In the genomic region with DNA sequence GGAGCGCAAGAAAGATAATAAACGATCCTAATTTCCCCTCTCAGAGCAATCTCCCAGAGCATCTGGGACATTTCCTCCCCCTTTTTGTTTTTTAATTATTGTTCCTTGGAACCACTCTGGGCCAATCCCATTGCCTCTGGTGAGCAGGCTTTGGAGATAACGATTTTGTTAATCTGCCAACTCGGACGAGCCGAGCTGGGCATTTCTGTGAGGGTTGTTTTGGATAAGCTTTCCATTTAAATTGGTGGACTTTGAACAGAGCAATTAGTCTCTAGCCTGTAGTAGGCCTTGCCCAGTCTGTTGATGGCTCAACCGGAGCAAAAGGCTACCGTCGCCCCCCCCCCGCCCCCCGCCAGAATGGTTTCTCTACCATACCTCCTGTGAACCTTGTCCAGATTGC, we compare ENCODE assay signal across 8 mouse cellular contexts. TPM values are rescaled to one million over a fixed set of nuclear protein-coding genes. Genes with fewer than 3 reads are reported as not detected.
DNase-seq lines count a peak whose midpoint lies in the region; ATAC-seq and TF ChIP-seq lines count a peak whose summit lies in the region.

No protein-coding gene starts in this region.

- intact Hi-C loops in gastrocnemius, adult 2 months (cut with DNase I), result no loop called here

- H3K4me3 ChIP-seq in gastrocnemius, adult 2 months, result peak overlapping the region; percentile 63
- H3K4me3 ChIP-seq in embryonic facial prominence, embryonic 15.5 days (replicated peaks), result peak overlapping the region; percentile 30
- no peak overlapping the region for H3K4me3 ChIP-seq in hindbrain, postnatal 0 days (ENCODE audit: low read length)
- no peak overlapping the region for H3K4me3 ChIP-seq in liver, embryonic 15.5 days (replicated peaks)
- no peak overlapping the region for H3K4me3 ChIP-seq in stomach, embryonic 14.5 days (ENCODE audit: low read depth, low read length)

- no peak overlapping the region for H3K27ac ChIP-seq in gastrocnemius, adult 2 months
- H3K27ac ChIP-seq in embryonic facial prominence, embryonic 15.5 days (replicated peaks), result no peak overlapping the region
- no peak overlapping the region for H3K27ac ChIP-seq in hindbrain, postnatal 0 days
- H3K27ac ChIP-seq in liver, embryonic 15.5 days (replicated peaks), result no peak overlapping the region
- no peak overlapping the region for H3K27ac ChIP-seq in stomach, embryonic 14.5 days (ENCODE audit: low read length)

- TF ChIP-seq CTCF in gastrocnemius, adult 2 months (IDR thresholded peaks at IDR 0.05), result no peak
- no peak for TF ChIP-seq CTCF in hindbrain, postnatal 0 days (IDR thresholded peaks at IDR 0.05; ENCODE audit: low read depth)

- H3K36me3 ChIP-seq in embryonic facial prominence, embryonic 15.5 days, result no peaks in the 10 kb centered on the region
- no peaks in the 10 kb centered on the region for H3K36me3 ChIP-seq in hindbrain, postnatal 0 days (ENCODE audit: insufficient read depth, low read length)
- no peaks in the 10 kb centered on the region for H3K36me3 ChIP-seq in liver, embryonic 15.5 days (replicated peaks)
- H3K36me3 ChIP-seq in stomach, embryonic 14.5 days (ENCODE audit: control insufficient read depth, insufficient read depth, low read length), result no peaks in the 10 kb centered on the region

- H3K4me2 ChIP-seq in embryonic facial prominence, embryonic 15.5 days (replicated peaks), result peak overlapping the region; percentile 50
- peak overlapping the region; percentile 52 for H3K4me2 ChIP-seq in hindbrain, postnatal 0 days (ENCODE audit: low read depth, low read length)
- H3K4me2 ChIP-seq in liver, embryonic 15.5 days, result peak overlapping the region; percentile 61
- peak overlapping the region; percentile 64 for H3K4me2 ChIP-seq in stomach, embryonic 14.5 days (replicated peaks; ENCODE audit: low read depth, low read length)

- H3K27me3 ChIP-seq in embryonic facial prominence, embryonic 15.5 days, result no peaks in the 10 kb centered on the region
- no peaks in the 10 kb centered on the region for H3K27me3 ChIP-seq in hindbrain, postnatal 0 days (ENCODE audit: insufficient read depth, low read length)
- peaks cover 9% of the 10 kb centered on the region; the same call in 1 of the 2 replicates for H3K27me3 ChIP-seq in liver, embryonic 15.5 days
- H3K27me3 ChIP-seq in stomach, embryonic 14.5 days (ENCODE audit: control insufficient read depth, insufficient read depth, low read length), result no peaks in the 10 kb centered on the region

- DNase-seq in gastrocnemius, adult 2 months, result no peak
- DNase-seq in gastrocnemius, adult 18-20 months (ENCODE audit: low spot score), result no peak
- peak; percentile 43 for DNase-seq in hindbrain, postnatal 0 days (ENCODE audit: low spot score)
- no peak for DNase-seq in frontal cortex, adult 2 months (ENCODE audit: extremely low spot score in 1 of 2, low spot score in 1 of 2)
- DNase-seq in embryo, embryonic 11 days, result no peak

- no peaks in the 10 kb centered on the region for H3K4me1 ChIP-seq in embryonic facial prominence, embryonic 15.5 days
- 0 out of 2 replicates have a peak, but pooled peaks cover 8% of the 10 kb centered on the region for H3K4me1 ChIP-seq in hindbrain, postnatal 0 days (ENCODE audit: insufficient read depth, low read length)
- H3K4me1 ChIP-seq in liver, embryonic 15.5 days (replicated peaks), result peaks cover 18% of the 10 kb centered on the region
- peaks cover 3% of the 10 kb centered on the region; the same call in 1 of the 2 replicates for H3K4me1 ChIP-seq in stomach, embryonic 14.5 days (ENCODE audit: control insufficient read depth, insufficient read depth, low read length)

- no peak for ATAC-seq in embryonic facial prominence, embryonic 15.5 days (ENCODE audit: insufficient number of reproducible peaks, low FRiP score, low TSS enrichment, low read depth)
- no peak for ATAC-seq in hindbrain, postnatal 0 days
- no peak for ATAC-seq in liver, embryonic 15.5 days (ENCODE audit: insufficient read depth)
- ATAC-seq in stomach, embryonic 14.5 days (ENCODE audit: insufficient number of reproducible peaks, insufficient read depth, low FRiP score, low read depth), result no peak

- 29% methylated on average over 11 of the region's 11 CpGs for WGBS in embryonic facial prominence, embryonic 15.5 days
- WGBS in hindbrain, postnatal 0 days, result 27% methylated on average over 11 of the region's 11 CpGs
- 27% methylated on average over 11 of the region's 11 CpGs for WGBS in liver, embryonic 15.5 days (ENCODE audit: insufficient replicate concordance)
- WGBS in stomach, embryonic 14.5 days, result 30% methylated on average over 11 of the region's 11 CpGs

- H3K9ac ChIP-seq in embryonic facial prominence, embryonic 15.5 days, result no peak overlapping the region
- H3K9ac ChIP-seq in hindbrain, postnatal 0 days (replicated peaks; ENCODE audit: low read length), result no peak overlapping the region
- H3K9ac ChIP-seq in liver, embryonic 15.5 days, result no peak overlapping the region
- H3K9ac ChIP-seq in stomach, embryonic 14.5 days (replicated peaks; ENCODE audit: low read depth, low read length), result no peak overlapping the region; the same call in 1 of the 2 replicates

- H3K9me3 ChIP-seq in embryonic facial prominence, embryonic 15.5 days (replicated peaks), result no peaks in the 10 kb centered on the region
- H3K9me3 ChIP-seq in hindbrain, postnatal 0 days (ENCODE audit: low read length), result no peaks in the 10 kb centered on the region
- H3K9me3 ChIP-seq in liver, embryonic 15.5 days (replicated peaks), result no peaks in the 10 kb centered on the region
- H3K9me3 ChIP-seq in stomach, embryonic 14.5 days (ENCODE audit: control insufficient read depth, low read depth, low read length), result no peaks in the 10 kb centered on the region

RNA-seq across cellular contexts. Expression of gene Map3k9, which starts 27.0 kb away (rescaled TPM):
- under 1 TPM; 0.08 to 0.10 TPM for total RNA-seq in gastrocnemius, adult 2 months (2021)
- total RNA-seq in gastrocnemius, adult 18-20 months (2021), result under 1 TPM; 0.07 to 0.14 TPM
- polyA plus RNA-seq in embryonic facial prominence, embryonic 15.5 days (2015; fragmentation: Nextera tagmentation; extraction: Ambion mirVana), result 1.8 and 2.0 TPM in 2 replicates
- 60.1 and 61.9 TPM in 2 replicates for total RNA-seq in hindbrain, postnatal 0 days (2014; rRNA removed)
- 8.1 and 8.4 TPM in 2 replicates for polyA plus RNA-seq in hindbrain, postnatal 0 days (2015; fragmentation: Nextera tagmentation; extraction: Ambion mirVana)
- polyA plus RNA-seq in liver, embryonic 15.5 days (2015; fragmentation: Nextera tagmentation; extraction: Ambion mirVana), result 0.10 and 0.20 TPM in 2 replicates
- polyA plus RNA-seq in stomach, embryonic 14.5 days (2014; fragmentation: Nextera tagmentation; extraction: Ambion mirVana), result 2.5 and 3.0 TPM in 2 replicates
- 10.7 and 14.2 TPM in 2 replicates for polyA plus RNA-seq in frontal cortex, adult 2 months (2012; rRNA removed)

RNA-seq across cellular contexts. Expression of gene Pcnx, which starts 51.9 kb away (rescaled TPM):
- total RNA-seq in gastrocnemius, adult 2 months (2021), result 10 to 100 TPM; 50.3 to 51.3 TPM
- 10 to 100 TPM; 45.3 to 52.3 TPM for total RNA-seq in gastrocnemius, adult 18-20 months (2021)
- 11.0 and 12.4 TPM in 2 replicates for polyA plus RNA-seq in embryonic facial prominence, embryonic 15.5 days (2015; fragmentation: Nextera tagmentation; extraction: Ambion mirVana)
- 37.6 and 42.4 TPM in 2 replicates for total RNA-seq in hindbrain, postnatal 0 days (2014; rRNA removed)
- polyA plus RNA-seq in hindbrain, postnatal 0 days (2015; fragmentation: Nextera tagmentation; extraction: Ambion mirVana), result 4.7 and 7.8 TPM in 2 replicates
- polyA plus RNA-seq in liver, embryonic 15.5 days (2015; fragmentation: Nextera tagmentation; extraction: Ambion mirVana), result 1.0 and 1.3 TPM in 2 replicates
- 17.4 and 22.6 TPM in 2 replicates for polyA plus RNA-seq in stomach, embryonic 14.5 days (2014; fragmentation: Nextera tagmentation; extraction: Ambion mirVana)
- polyA plus RNA-seq in frontal cortex, adult 2 months (2012; rRNA removed), result 36.9 and 40.1 TPM in 2 replicates

Comparison
In these comparisons a context has a peak if more than half of its experiments do, and no peak if none do; other contexts are left out.
1. H3K4me3 ChIP-seq: peak in gastrocnemius, adult 2 months (single experiment) and embryonic facial prominence, embryonic 15.5 days (single experiment); none in hindbrain, postnatal 0 days (single experiment), liver, embryonic 15.5 days (single experiment) and stomach, embryonic 14.5 days (single experiment).
2. Peak in every context shown above with its lines, with median percentiles within 50 percentile points of each other: H3K4me2 ChIP-seq.